Mouse (Mus musculus) hindlimb bud, embryonic 11.5 days (tissue): ENCODE measurements at regions not wholly inside any gene's neighbourhood (a gene's known extent, or its start where the extent isn't known, plus 50 kb on each side); places are given as distances from the start of the nearest gene placed in this dataset.

Experiments
- DNase-seq: peaks from one replicate; pipeline ENCODE4 v3.0.0-alpha.2; 2012; ENCODE audit warnings: low read depth, low spot score; ENCODE audit errors: extremely low spot score

- no peak for DNase-seq
Observed at GRCm38 (mm10) chr3:70566140-70566857, 558.9 kb downstream of the Otol1 start.

DNA sequence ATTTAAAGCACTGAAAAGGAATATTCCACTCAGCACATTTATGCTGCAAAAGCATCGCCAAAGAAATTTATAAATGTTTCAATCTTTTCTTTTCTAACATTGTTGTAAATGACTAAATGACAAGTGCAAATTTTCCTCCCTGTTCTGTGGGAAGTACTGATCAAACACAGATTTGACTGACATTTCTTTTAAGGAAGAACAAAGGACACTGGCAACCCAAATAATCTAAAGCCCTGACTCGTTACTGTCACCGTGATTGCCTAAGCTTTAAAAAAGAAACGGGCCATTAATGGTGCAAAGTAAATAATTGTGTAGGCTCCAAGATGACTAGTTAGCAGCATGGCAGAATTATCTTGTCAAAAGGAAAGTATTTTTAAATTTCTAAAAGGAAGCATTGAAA, 587.4 kb downstream of the Otol1 start:
- no peak for DNase-seq
